Mouse (Mus musculus): ENCODE measurements around the gene Zmiz1. TPM values are rescaled to one million over a fixed set of nuclear protein-coding genes. Genes with fewer than 3 reads are reported as not detected.

The Zmiz1 gene
- polyA plus RNA-seq, 1 experiment from 2014 or later = 91.0 TPM

DNA sequence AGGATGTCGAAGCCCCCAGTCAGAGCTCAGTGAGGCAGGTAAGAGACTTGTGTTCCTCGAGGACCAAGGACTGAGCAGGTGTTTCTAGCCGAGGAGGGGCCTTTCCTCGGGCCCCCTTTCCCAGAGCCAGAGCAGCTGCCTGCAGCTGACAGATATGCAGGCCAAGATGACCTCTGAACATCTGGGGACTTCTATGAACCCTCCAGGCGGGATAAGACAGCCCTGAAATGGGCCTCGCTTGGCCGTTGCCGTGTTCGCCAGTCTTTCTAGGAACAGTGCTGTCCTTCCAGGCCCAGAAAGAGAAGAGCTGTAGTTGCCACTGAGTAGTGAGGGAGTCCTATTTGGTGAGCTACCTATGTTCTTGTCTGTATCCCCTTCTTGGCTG is 65.1 kb downstream of the Zmiz1 start:
- Histone ChIP-seq H3K27me3 (ENCODE audit: control insufficient read depth, insufficient read depth, low read length) (no peaks in the 10 kb centered on the region), H3K4me3 (replicated peaks; ENCODE audit: low read depth, low read length) (no peak overlapping the region), H3K4me2 (ENCODE audit: low read length) (no peak overlapping the region), H3K9ac (replicated peaks; ENCODE audit: low read length) (no peak overlapping the region), H3K36me3 (ENCODE audit: control insufficient read depth, insufficient read depth, low read length) (peaks cover 7% of the 10 kb centered on the region; the same call in 1 of the 2 replicates), H3K27ac (replicated peaks; ENCODE audit: low read depth, low read length) (no peak overlapping the region), H3K4me1 (ENCODE audit: control insufficient read depth, insufficient read depth, low read length) (peaks cover 46% of the 10 kb centered on the region), H3K9me3 (ENCODE audit: control insufficient read depth, low read length) (no peaks in the 10 kb centered on the region)
- ATAC-seq (ENCODE audit: low FRiP score, low TSS enrichment) (no peak), DNase-seq (no peak)
- 83% methylated on average over 9 of the region's 9 CpGs for WGBS

DNA sequence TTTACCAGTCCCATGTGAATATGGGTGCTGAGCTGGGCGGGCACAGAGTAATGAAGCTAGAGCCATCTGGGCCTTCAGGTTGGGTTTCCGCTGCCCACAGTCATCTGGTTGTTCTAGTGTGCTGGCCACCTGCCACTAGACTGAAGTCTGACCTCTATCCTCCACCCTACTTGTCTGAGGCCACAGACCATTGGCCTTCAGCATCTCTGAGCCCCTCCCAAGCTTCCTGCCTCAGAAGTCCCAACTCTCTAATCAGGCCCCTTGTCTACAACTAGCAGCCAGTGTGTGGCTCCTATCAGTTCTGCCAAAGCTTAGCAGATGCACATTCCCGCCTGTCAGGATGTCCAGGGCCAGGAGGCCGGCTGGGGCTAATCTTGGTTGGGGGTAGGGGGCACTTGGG is 65.9 kb downstream of the Zmiz1 start:
- Histone ChIP-seq H3K27ac (replicated peaks; ENCODE audit: low read depth, low read length) (0 out of 2 replicates have a peak overlapping the region, but pooled peaks have one; percentile 37), H3K27me3 (ENCODE audit: control insufficient read depth, insufficient read depth, low read length) (no peaks in the 10 kb centered on the region), H3K9me3 (ENCODE audit: control insufficient read depth, low read length) (no peaks in the 10 kb centered on the region), H3K9ac (replicated peaks; ENCODE audit: low read length) (no peak overlapping the region), H3K4me3 (replicated peaks; ENCODE audit: low read depth, low read length) (no peak overlapping the region), H3K36me3 (ENCODE audit: control insufficient read depth, insufficient read depth, low read length) (peaks cover 7% of the 10 kb centered on the region; the same call in 1 of the 2 replicates), H3K4me2 (ENCODE audit: low read length) (no peak overlapping the region), H3K4me1 (ENCODE audit: control insufficient read depth, insufficient read depth, low read length) (peaks cover 40% of the 10 kb centered on the region)
- 82% methylated on average over 4 of the region's 4 CpGs for WGBS
- ATAC-seq (ENCODE audit: low FRiP score, low TSS enrichment) = no peak
- DNase-seq = no peak

DNA sequence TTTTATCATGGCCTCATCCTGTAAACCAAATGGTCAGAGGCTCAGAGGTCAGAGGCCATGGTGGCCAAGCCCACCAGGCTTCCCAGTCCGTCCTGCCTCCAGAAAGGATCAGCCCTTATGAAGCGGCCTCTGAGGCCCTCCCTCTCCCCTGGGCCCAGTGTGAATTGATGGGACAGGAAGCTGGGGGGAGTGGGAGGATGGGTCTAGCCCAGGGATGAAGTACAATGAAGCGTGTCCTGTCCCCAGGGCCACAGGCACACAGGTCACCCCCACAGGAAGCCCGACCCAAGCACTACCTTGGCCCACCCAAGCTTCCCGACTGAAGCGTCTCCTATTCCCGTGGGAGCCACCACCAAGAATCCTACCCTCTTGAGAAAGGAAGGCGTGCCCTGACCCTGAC is 66.7 kb downstream of the Zmiz1 start:
- 64% methylated on average over 8 of the region's 8 CpGs for WGBS
- peaks cover 9% of the 10 kb centered on the region; the same call in 1 of the 2 replicates for H3K36me3 ChIP-seq (ENCODE audit: control insufficient read depth, insufficient read depth, low read length)
- no peak for DNase-seq
- no peaks in the 10 kb centered on the region for H3K27me3 ChIP-seq (ENCODE audit: control insufficient read depth, insufficient read depth, low read length)
- 0 out of 2 replicates have a peak, but pooled peaks have one; percentile 17 for ATAC-seq (ENCODE audit: low FRiP score, low TSS enrichment)
- H3K9ac ChIP-seq (replicated peaks; ENCODE audit: low read length) = no peak overlapping the region
- H3K4me2 ChIP-seq (ENCODE audit: low read length) = no peak overlapping the region
- peak overlapping the region; percentile 37; the same call in 1 of the 2 replicates for H3K27ac ChIP-seq (replicated peaks; ENCODE audit: low read depth, low read length)
- H3K4me3 ChIP-seq (replicated peaks; ENCODE audit: low read depth, low read length) = no peak overlapping the region
- H3K9me3 ChIP-seq (ENCODE audit: control insufficient read depth, low read length) = no peaks in the 10 kb centered on the region
- peaks cover 34% of the 10 kb centered on the region for H3K4me1 ChIP-seq (ENCODE audit: control insufficient read depth, insufficient read depth, low read length)

DNA sequence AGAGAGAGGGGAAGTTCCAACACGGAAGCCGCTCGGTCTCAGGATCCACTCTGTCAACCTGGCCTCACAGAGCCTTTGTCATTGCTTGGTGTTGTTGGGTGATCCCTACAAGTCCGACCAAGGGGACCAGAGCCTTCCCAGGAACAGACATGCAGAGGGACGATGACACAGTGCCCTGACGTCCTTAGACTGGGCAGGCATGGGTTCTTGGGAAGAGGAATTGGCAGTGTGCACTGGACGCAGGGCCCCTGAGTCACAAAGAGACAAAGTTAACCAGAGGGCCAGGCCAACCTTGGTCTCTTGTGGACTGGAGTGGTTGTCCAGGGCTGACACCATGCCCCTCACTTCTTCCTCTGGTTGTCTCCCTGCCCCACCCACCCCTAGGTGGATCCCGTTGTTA is 67.9 kb downstream of the Zmiz1 start:
- Histone ChIP-seq H3K36me3 (ENCODE audit: control insufficient read depth, insufficient read depth, low read length) (peaks cover 9% of the 10 kb centered on the region; the same call in 1 of the 2 replicates), H3K27ac (replicated peaks; ENCODE audit: low read depth, low read length) (no peak overlapping the region), H3K4me3 (replicated peaks; ENCODE audit: low read depth, low read length) (no peak overlapping the region), H3K4me1 (ENCODE audit: control insufficient read depth, insufficient read depth, low read length) (peaks cover 23% of the 10 kb centered on the region), H3K9me3 (ENCODE audit: control insufficient read depth, low read length) (no peaks in the 10 kb centered on the region), H3K9ac (replicated peaks; ENCODE audit: low read length) (no peak overlapping the region), H3K27me3 (ENCODE audit: control insufficient read depth, insufficient read depth, low read length) (no peaks in the 10 kb centered on the region), H3K4me2 (ENCODE audit: low read length) (no peak overlapping the region)
- no peak for DNase-seq
- WGBS = 92% methylated on average over 8 of the region's 8 CpGs
- ATAC-seq (ENCODE audit: low FRiP score, low TSS enrichment) = no peak

DNA sequence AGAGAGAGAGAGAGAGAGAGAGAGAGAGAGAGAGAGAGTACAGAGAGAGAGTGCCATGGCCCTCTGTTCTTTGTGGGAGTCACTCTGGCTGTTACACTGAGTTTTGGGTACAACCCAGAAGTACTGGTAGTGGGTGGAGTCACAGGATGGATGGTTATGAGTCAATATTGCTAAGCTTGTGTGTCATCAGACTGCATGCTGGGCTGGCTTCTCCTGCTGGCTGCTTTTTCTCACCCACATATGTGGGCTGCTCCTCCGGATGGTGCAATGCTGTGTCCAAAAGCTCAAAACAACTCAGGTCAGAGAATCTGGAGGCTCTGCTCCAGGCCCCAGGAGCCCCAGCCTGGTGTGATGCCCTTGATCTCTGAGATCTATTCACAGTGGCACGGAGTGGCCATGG is 68.3 kb downstream of the Zmiz1 start:
- no peak overlapping the region for H3K27ac ChIP-seq (replicated peaks; ENCODE audit: low read depth, low read length)
- no peak for DNase-seq
- H3K4me1 ChIP-seq (ENCODE audit: control insufficient read depth, insufficient read depth, low read length) = peaks cover 19% of the 10 kb centered on the region; the same call in 1 of the 2 replicates

DNA sequence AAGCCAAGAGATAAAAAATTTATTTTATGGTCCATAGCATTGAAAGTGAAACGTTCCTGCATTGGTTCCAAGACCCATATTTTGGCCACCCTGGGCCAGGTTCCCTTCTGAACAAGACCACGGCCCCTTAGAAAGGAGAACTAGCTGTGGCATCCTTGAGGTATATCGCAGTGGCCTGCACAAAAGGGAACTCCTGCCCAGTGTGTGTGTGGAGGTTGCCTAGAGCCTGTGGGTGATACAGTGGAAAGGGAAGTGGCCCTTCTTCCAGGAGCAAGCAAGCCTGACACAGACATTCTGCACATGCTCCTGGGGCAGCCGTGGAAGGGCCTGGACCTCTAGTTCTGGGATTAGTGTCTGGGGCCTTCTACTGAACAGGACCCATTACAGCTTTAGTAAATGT is 71.4 kb downstream of the Zmiz1 start:
- Histone ChIP-seq H3K4me1 (ENCODE audit: control insufficient read depth, insufficient read depth, low read length) (0 out of 2 replicates have a peak, but pooled peaks cover 5% of the 10 kb centered on the region), H3K36me3 (ENCODE audit: control insufficient read depth, insufficient read depth, low read length) (peaks cover 5% of the 10 kb centered on the region; the same call in 1 of the 2 replicates), H3K27ac (replicated peaks; ENCODE audit: low read depth, low read length) (no peak overlapping the region), H3K4me3 (replicated peaks; ENCODE audit: low read depth, low read length) (no peak overlapping the region), H3K27me3 (ENCODE audit: control insufficient read depth, insufficient read depth, low read length) (no peaks in the 10 kb centered on the region), H3K4me2 (ENCODE audit: low read length) (no peak overlapping the region), H3K9me3 (ENCODE audit: control insufficient read depth, low read length) (no peaks in the 10 kb centered on the region), H3K9ac (replicated peaks; ENCODE audit: low read length) (no peak overlapping the region)
- 91% methylated on average over 4 of the region's 4 CpGs for WGBS
- DNase-seq (no peak), ATAC-seq (ENCODE audit: low FRiP score, low TSS enrichment) (no peak)

More for the DNA sequence above, 68.3 kb downstream of the Zmiz1 start:
- H3K9ac ChIP-seq (replicated peaks; ENCODE audit: low read length) = no peak overlapping the region
- 90% methylated on average over 2 of the region's 2 CpGs for WGBS
- no peak overlapping the region for H3K4me3 ChIP-seq (replicated peaks; ENCODE audit: low read depth, low read length)
- no peak overlapping the region for H3K4me2 ChIP-seq (ENCODE audit: low read length)
- peaks cover 9% of the 10 kb centered on the region; the same call in 1 of the 2 replicates for H3K36me3 ChIP-seq (ENCODE audit: control insufficient read depth, insufficient read depth, low read length)
- no peaks in the 10 kb centered on the region for H3K9me3 ChIP-seq (ENCODE audit: control insufficient read depth, low read length)
- ATAC-seq (ENCODE audit: low FRiP score, low TSS enrichment) = no peak
- no peaks in the 10 kb centered on the region for H3K27me3 ChIP-seq (ENCODE audit: control insufficient read depth, insufficient read depth, low read length)

DNA sequence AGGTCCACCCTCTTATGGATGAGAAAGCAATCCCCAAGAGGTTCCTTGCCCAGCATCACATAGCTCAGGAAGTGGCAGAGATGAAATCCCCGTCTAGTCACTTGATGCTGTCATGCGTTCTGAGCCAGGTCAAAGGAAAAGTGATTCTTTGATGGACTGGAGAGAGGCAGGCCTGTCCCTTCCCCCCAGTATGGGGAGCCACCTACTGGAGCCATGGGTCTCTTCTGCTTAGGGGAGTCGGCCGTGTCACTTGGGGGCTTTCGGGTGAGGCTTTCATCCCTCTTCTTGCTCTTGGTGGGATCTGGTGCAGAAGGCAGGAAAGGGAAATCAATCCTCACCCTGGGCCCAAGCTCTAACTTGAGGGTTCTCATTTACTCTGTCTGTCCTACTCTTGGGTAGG is 71.8 kb downstream of the Zmiz1 start:
- Histone ChIP-seq H3K9ac (replicated peaks; ENCODE audit: low read length) (no peak overlapping the region), H3K4me3 (replicated peaks; ENCODE audit: low read depth, low read length) (no peak overlapping the region), H3K9me3 (ENCODE audit: control insufficient read depth, low read length) (no peaks in the 10 kb centered on the region), H3K4me2 (ENCODE audit: low read length) (no peak overlapping the region), H3K27ac (replicated peaks; ENCODE audit: low read depth, low read length) (no peak overlapping the region), H3K27me3 (ENCODE audit: control insufficient read depth, insufficient read depth, low read length) (no peaks in the 10 kb centered on the region), H3K36me3 (ENCODE audit: control insufficient read depth, insufficient read depth, low read length) (peaks cover 10% of the 10 kb centered on the region), H3K4me1 (ENCODE audit: control insufficient read depth, insufficient read depth, low read length) (0 out of 2 replicates have a peak, but pooled peaks cover 3% of the 10 kb centered on the region)
- 66% methylated on average over 5 of the region's 5 CpGs for WGBS
- no peak for ATAC-seq (ENCODE audit: low FRiP score, low TSS enrichment)
- no peak for DNase-seq

DNA sequence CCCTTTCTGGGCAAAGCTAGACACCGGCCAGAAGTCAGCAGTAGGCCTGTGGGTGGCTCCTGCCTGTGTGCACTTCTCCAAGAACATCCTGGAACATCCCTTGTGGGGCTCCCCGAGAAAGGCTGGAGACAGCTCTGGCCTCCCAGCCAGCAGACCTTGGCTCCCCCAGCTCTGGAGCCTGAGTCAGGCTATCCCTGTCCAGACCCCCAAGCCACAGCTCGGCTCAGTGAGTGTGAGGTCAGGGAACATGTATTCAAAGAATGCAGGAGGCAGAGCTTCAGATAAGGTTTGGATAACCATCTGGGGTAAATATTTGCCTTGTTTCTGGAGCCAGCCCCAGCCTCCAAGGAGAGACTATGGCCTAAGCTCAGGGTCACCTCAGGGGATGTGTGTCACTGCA is 74.0 kb downstream of the Zmiz1 start:
- H3K27me3 ChIP-seq (ENCODE audit: control insufficient read depth, insufficient read depth, low read length) = no peaks in the 10 kb centered on the region
- H3K9me3 ChIP-seq (ENCODE audit: control insufficient read depth, low read length) = no peaks in the 10 kb centered on the region
- H3K4me3 ChIP-seq (replicated peaks; ENCODE audit: low read depth, low read length) = no peak overlapping the region
- 0 out of 2 replicates have a peak overlapping the region, but pooled peaks have one; percentile 13 for H3K27ac ChIP-seq (replicated peaks; ENCODE audit: low read depth, low read length)
- H3K9ac ChIP-seq (replicated peaks; ENCODE audit: low read length) = no peak overlapping the region
- H3K4me1 ChIP-seq (ENCODE audit: control insufficient read depth, insufficient read depth, low read length) = 0 out of 2 replicates have a peak, but pooled peaks cover 3% of the 10 kb centered on the region
- WGBS = 81% methylated on average over 3 of the region's 3 CpGs
- ATAC-seq (ENCODE audit: low FRiP score, low TSS enrichment) = no peak
- H3K4me2 ChIP-seq (ENCODE audit: low read length) = no peak overlapping the region
- DNase-seq = no peak
- peaks cover 28% of the 10 kb centered on the region for H3K36me3 ChIP-seq (ENCODE audit: control insufficient read depth, insufficient read depth, low read length)

DNA sequence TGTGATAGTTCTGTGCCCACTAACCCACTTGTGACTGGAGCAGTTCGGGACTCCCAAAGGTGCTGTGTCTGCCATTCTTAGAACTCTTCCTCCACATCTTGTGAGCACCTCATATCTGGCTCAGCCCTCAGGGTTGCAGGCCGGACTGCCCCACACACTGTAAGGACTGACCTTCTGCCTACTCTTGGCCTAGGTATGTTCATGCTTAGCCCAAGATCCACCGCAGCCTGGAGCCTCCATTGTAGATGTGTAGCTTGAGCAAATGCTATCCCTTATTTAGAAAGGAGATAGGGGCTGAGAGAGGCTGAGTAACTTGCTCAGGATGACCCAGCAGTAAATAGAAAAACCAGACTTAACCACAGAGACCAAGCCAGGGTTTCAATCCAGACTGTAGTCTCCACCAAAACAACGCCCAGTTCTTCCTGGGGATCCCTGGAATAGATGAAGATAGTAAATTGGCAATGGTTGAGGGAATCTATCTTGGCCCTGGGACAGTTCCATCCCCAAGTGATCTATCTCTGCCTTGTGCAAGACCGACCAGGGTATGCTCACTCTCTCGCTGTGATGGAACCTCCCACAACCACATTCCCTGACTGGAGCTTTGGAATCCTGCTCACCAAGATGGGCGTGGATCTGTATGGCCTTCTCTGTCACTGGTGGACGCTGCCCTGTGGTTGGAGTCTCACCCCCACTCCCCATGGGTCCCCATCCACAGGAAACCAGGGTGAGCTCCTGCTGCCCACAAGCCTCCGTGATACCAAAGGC is 74.8 kb downstream of the Zmiz1 start:
- H3K4me1 ChIP-seq (ENCODE audit: control insufficient read depth, insufficient read depth, low read length) = 0 out of 2 replicates have a peak, but pooled peaks cover 3% of the 10 kb centered on the region
- H3K9me3 ChIP-seq (ENCODE audit: control insufficient read depth, low read length) = no peaks in the 10 kb centered on the region
- H3K36me3 ChIP-seq (ENCODE audit: control insufficient read depth, insufficient read depth, low read length) = peaks cover 35% of the 10 kb centered on the region
- no peaks in the 10 kb centered on the region for H3K27me3 ChIP-seq (ENCODE audit: control insufficient read depth, insufficient read depth, low read length)
- WGBS = 91% methylated on average over 9 of the region's 9 CpGs
- 0 out of 2 replicates have a peak overlapping the region, but pooled peaks have one; percentile 13 for H3K27ac ChIP-seq (replicated peaks; ENCODE audit: low read depth, low read length)
- H3K4me2 ChIP-seq (ENCODE audit: low read length) = no peak overlapping the region
- no peak overlapping the region for H3K4me3 ChIP-seq (replicated peaks; ENCODE audit: low read depth, low read length)
- DNase-seq (no peak), ATAC-seq (ENCODE audit: low FRiP score, low TSS enrichment) (no peak)
- H3K9ac ChIP-seq (replicated peaks; ENCODE audit: low read length) = no peak overlapping the region

Data from midbrain, embryonic 14.5 days (tissue).